Mouse (Mus musculus) adrenal gland, postnatal 14 days (tissue): ENCODE measurements around the gene Usp39. TPM values are rescaled to one million over a fixed set of nuclear protein-coding genes. Genes with fewer than 3 reads are reported as not detected.

Experiments
- DNase-seq: peaks from one replicate; pipeline ENCODE4 v3.0.0; 2021; ENCODE audit warnings: mixed read lengths
- total RNA-seq: library from RNA; stranded (reverse); gene quantifications from 2 replicates; pipeline ENCODE4 v1.2.3, GENCODE M21; 2021

The Usp39 gene
- total RNA-seq, 1 experiment from 2014 or later, result 29.1 TPM

- no peak for DNase-seq
Observed at GRCm38 (mm10) chr6:72371571-72371970, 26.6 kb upstream of the Usp39 start.

DNA sequence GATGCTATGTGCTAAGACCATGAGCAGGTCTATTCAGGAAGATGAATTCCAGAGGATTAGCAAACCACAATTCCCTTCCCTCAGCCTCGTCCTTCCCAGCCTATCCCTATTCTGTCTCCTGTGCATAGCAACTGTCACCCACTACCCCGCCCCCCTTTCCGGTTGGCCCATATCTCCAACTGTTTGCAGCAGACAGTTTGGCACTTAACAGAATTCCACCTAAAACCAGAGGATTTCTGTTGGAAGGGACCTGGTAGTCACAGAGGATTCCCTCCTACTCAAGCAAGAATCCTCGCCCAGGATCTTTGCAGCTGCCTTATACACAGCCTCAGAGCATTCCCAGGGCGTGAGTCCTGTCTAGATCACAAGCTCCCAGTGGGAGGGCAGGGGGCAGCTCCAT is 26.2 kb upstream of the Usp39 start:
- peak; percentile 54 for DNase-seq

DNA sequence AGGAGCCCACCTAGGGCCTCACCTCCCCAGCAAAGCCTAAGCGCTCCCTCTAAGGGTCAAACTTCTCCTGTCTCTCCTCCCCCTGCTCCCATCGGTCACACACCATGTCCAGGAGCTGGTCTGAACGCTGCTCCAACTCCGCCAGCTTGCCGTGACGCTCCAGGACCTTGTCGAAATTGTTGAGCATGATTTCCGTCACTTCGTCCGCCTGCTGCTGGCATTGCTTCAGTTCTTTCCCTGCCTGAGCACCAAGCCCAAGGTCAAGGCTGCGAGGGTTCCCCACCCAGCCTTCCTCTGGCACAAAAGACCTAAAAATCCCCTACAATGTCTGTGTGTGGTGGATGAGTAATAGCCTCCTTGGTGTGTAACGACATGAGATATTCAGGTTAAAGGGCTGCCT is 25.1 kb upstream of the Usp39 start:
- peak; percentile 87 for DNase-seq

GRCm38 (mm10) chr6:72369557-72369956 is 24.6 kb upstream of the Usp39 start:
- DNase-seq, result no peak

GRCm38 (mm10) chr6:72367460-72367974 is 22.5 kb upstream of the Usp39 start:
- DNase-seq, result no peak

DNA sequence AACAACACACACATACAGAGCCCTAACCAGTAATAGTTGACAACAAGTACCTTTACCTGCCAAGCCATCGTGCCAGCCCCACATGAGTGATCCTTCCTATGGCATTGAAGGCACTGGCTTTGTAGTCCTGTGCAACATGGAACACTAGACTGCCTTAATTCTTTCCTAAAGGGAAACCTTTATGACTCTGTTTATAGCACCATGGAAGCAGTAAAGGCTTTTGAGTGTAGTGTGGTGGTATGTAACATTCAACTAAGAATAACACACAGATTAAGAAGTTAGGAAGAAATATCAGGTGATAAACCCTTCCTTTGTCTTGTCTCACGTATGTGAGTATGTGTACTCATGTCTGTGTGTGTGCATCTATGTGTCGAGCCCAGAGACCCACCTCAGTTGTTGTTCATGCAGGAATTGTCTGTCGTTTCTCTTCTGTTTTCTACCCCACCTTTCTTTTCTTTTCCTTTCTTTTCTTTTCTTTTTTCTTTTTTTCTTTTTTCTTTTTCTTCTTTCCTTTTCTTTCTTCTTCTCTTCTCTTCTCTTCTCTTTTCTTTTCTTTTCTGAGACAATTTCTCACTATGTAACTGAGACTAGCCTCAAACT is 22.0 kb upstream of the Usp39 start, which contains the start of gene Rnf181:
Gene Rnf181 (minus strand): TSS at position 113 of the 600 bp plus-strand sequence.
- no peak for DNase-seq

- no peak for DNase-seq
Observed at GRCm38 (mm10) chr6:72366304-72366703, 21.3 kb upstream of the Usp39 start.

DNA sequence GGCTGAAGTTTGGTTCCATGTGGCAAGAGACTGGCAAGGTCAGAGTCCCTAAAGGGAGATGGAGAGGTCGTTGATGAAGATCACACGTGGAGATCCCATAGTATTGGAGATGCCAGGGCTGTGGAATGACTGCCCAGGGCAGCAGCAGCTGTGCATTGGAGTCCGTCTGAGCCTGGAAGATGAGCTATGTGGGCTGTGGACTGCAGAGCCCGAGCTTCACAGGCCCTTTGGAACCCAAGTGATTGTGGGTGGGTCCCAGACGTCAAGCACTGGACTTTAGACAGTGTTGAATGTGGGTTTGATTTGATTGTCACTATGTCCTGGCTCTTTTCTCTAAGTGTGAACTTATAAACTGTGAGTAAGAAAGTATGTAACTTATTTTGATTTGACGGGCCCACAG is 20.0 kb upstream of the Usp39 start:
- DNase-seq, result no peak

GRCm38 (mm10) chr6:72364009-72364408 is 19.0 kb upstream of the Usp39 start:
- DNase-seq, result no peak

- DNase-seq, result peak; percentile 97
Observed at GRCm38 (mm10) chr6:72362132-72363028, 17.4 kb upstream of the Usp39 start.

GRCm38 (mm10) chr6:72361121-72361551 is 16.2 kb upstream of the Usp39 start:
- DNase-seq, result peak; percentile 77

DNA sequence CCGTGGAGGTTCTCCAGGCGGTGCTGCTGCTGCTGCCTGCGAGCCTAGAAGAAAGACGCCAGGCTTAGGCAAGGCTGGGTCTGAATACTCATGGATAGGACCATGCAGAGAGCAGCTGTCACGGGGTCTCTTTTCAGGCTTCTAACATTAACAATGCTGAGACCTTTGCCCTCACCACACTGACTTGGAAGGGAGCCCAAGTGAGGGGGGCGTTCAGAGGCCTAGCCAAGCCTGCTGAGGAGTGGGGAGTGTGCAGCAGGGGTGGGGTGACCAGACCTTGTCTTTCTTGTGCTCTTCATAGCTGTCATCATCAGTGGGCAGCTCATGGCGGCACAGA is 15.6 kb upstream of the Usp39 start:
- DNase-seq, result no peak

DNA sequence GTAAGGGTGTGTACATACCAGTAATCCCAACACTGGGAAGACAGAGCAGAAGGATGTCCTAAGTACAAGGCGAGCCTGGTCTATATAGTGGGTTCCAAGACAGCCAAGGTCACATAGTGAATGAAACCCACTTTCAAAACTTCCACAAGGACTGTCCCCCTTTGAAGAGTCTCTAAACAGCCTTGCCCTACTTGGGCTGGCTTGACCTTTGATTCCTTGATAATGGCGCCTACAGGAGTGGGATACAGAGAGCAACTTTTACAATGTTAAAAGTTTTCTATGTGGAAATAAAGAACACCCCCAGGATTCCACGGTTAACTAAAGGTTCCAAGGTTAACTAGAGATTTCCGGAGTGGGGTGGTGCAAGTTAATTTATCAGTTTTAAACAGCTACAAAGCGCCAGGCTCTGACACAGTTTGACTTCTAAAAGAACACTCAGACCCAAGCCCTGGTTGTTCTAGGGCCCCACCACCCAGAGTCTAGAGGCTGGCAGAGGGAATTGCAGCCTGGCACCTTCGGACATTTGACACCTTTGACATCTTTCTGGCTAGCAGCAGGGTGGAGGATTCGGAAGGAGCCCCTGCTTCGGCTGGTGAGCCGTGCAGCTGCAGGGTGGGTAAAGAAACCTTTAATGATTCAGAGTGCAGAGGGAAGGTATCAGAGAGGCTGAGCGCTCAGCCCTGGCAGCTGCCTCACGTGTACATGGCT is 15.1 kb upstream of the Usp39 start:
- no peak for DNase-seq

DNA sequence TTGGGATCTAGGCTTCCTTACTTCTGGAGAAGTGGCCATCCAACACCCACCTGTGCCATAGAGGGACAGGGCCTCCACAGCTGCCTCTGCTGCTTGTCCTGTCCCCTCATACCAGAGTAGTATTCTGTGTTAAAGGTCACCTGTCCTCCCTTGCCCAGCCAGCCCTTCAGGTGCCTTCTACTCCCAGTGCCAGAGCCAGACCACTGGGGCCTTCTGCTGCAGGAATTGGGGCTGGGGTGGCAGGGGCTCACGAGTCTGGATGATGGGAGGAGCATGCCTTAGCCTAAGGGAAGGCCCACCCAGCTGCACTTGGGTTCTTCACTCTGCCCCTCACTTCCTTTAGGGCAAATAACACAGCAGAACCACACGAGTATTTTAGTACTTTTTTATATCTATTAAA is 14.4 kb upstream of the Usp39 start:
- DNase-seq, result no peak

DNA sequence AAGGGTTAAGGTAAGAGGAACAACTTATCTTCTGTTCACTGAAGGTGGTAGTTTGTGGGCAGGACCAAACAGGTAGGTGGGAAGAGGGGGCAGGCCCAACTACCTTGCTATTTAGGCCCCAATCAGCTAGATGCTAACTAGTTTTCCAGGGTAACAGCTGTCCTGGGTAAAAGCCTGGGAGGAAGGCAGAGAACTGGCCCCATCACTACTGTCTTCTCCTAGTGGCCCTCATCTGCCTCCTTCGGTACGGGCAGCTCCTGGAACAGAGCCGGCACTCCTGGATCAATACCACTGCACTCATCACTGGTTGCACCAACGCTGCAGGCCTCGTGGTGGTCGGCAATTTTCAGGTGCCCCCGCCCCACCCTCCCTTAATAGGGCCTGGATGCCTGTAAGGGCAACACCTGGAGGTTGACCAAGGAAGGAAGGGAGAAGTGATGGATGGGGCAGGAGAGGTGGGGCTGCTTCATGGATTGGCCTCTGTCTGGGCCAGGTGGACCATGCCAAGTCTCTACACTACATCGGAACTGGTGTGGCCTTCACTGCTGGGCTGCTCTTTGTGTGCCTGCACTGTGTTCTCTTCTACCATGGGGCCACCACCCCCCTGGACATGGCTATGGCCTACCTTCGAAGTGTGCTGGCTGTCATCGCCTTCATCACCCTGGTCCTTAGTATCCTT is 13.2 kb upstream of the Usp39 start:
- no peak for DNase-seq

DNA sequence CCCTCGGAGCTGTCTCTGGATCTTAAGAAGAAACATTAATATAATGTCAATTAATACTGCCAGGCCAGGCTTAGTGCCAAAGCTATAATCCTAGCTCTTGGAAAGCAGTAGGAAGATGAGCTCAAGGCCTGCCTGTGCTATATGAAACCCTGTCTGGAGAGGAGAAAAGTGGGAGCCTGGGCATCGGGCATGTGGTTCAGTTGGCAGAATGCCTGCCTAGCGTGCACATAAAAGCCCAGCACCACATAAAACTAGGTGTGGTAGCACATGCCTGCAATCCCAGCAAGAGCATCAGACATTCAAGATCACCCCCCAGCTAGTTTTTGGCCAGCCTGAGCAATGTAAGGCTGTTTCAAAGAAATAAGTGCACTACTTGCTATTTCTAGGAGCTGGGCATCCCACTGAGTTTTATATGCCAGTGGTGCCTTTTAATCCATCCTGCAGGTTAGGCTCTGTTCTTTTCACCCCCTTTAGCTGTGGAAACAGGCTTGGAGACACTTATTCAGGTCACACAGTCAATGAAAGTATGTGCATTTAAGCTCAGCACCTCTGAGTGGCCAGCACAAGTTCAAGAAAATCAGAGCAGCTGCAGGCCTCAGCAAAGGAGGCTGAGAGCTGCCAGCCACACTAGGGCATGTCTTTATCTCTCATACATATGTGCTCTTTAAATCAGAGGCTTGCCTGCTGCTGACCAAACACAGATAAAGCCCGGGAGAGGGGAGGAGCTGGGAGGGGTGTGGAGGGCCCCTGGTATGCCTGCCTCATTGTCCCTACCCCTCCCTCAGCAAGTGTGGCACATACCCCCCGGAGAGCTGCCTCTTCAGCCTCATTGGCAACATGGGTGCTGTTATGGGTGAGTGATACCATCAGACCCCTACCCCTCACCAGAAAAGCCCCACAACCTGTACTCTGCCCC is 12.4 kb upstream of the Usp39 start:
- no peak for DNase-seq

DNA sequence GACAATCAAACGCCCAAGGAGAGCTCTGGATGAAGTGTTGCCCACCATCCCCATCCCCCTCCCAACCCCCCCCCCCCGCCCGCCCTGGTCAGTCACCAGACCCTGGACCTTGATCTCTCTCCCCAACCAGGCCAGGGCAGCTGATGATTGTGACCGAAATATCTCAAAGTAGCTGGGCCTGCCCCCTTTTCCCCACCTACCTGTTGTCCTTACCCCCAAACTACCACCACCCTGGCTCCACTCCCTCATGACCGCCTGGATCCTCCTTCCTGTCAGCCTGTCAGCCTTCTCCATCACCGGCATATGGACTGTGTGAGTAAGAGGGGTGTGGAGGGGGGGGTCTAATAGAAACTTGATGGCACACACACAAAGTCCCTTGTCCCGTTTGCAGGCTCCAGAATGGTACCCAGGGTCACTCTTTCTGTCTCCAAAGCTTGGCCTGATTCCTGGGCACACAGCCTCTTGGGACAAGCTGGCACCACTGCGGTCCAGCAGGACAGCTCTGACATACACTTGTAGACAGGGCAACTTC is 11.1 kb upstream of the Usp39 start:
- peak; percentile 63 for DNase-seq

GRCm38 (mm10) chr6:72355066-72355911 is 10.3 kb upstream of the Usp39 start, which contains the start of gene Tmem150a:
Gene Tmem150a, plus strand, starts transcription at chr6:72355447.
- DNase-seq, result peak; percentile 93

DNA sequence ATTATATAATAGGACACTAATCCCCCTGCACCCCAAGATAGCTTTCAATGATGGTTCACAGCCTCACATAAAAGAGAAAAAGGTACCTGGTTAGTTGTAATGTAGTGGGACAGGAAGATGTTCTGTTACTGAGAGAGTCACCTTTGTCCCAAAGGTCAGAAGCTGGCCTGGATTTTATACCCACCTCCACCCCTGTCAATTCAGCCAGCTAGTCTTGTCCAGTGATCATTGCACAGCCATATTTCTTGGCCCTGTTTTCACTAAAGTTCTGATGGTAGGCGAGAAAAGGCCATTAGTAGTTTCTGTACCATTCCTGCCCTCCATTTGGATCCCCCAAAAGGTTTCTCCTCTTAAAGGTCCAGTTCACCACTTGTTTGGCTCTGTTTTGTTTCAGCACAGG is 9.0 kb upstream of the Usp39 start:
- DNase-seq, result no peak
